Mouse (Mus musculus): ENCODE results near the gene Erc1. TPM values are rescaled to one million over a fixed set of nuclear protein-coding genes. Genes with fewer than 3 reads are reported as not detected.
A peak's percentile ranks its signal among the peaks of the same experiment; 100 is the strongest.

Gene Erc1
- polyA plus RNA-seq, 1 experiment from 2014 or later: 42.2 TPM

GRCm38 (mm10) chr6:119796291-119796690, 51.7 kb downstream of the Erc1 start:
- no peaks in the 10 kb centered on the region for H3K27me3 ChIP-seq
- 0 out of 2 replicates have a peak, but pooled peaks cover 2% of the 10 kb centered on the region for H3K36me3 ChIP-seq
- H3K4me1 ChIP-seq: no peaks in the 10 kb centered on the region
- ATAC-seq (replicated peaks): no peak
- no peak overlapping the region for H3K9ac ChIP-seq (replicated peaks)
- no peak overlapping the region for H3K4me3 ChIP-seq
- 89% methylated on average over 5 of the region's 5 CpGs for WGBS
- no peak overlapping the region for H3K27ac ChIP-seq (replicated peaks)
- H3K4me2 ChIP-seq (replicated peaks): no peak overlapping the region
- no peaks in the 10 kb centered on the region for H3K9me3 ChIP-seq

GRCm38 (mm10) chr6:119792562-119792961, 55.4 kb downstream of the Erc1 start:
- no peak overlapping the region for H3K4me2 ChIP-seq (replicated peaks)
- 43% methylated on average over 2 of the region's 2 CpGs for WGBS
- peak; percentile 73; the same call in 1 of the 2 replicates for ATAC-seq (replicated peaks)

GRCm38 (mm10) chr6:119782416-119782815, 65.6 kb downstream of the Erc1 start:
- no peak for ATAC-seq (replicated peaks)
- Histone ChIP-seq H3K9ac (replicated peaks) (no peak overlapping the region), H3K27me3 (no peaks in the 10 kb centered on the region), H3K27ac (replicated peaks) (no peak overlapping the region), H3K4me1 (no peaks in the 10 kb centered on the region), H3K9me3 (no peaks in the 10 kb centered on the region), H3K36me3 (peaks cover 7% of the 10 kb centered on the region; the same call in 1 of the 2 replicates), H3K4me3 (no peak overlapping the region), H3K4me2 (replicated peaks) (no peak overlapping the region)
- 96% methylated on average over 2 of the region's 2 CpGs for WGBS

More at GRCm38 (mm10) chr6:119792562-119792961, 55.4 kb downstream of the Erc1 start:
- Histone ChIP-seq H3K36me3 (0 out of 2 replicates have a peak, but pooled peaks cover 2% of the 10 kb centered on the region), H3K9ac (replicated peaks) (no peak overlapping the region), H3K4me1 (no peaks in the 10 kb centered on the region), H3K27ac (replicated peaks) (no peak overlapping the region), H3K4me3 (no peak overlapping the region), H3K27me3 (no peaks in the 10 kb centered on the region), H3K9me3 (no peaks in the 10 kb centered on the region)

- WGBS: 81% methylated on average over 3 of the region's 3 CpGs
Measured at GRCm38 (mm10) chr6:119781109-119781508, 66.9 kb downstream of the Erc1 start.

GRCm38 (mm10) chr6:119768778-119769177, 79.2 kb downstream of the Erc1 start:
- WGBS: 86% methylated on average over 1 of the region's 1 CpGs
- Histone ChIP-seq H3K4me3 (no peak overlapping the region), H3K27ac (replicated peaks) (no peak overlapping the region), H3K9me3 (no peaks in the 10 kb centered on the region), H3K4me1 (no peaks in the 10 kb centered on the region), H3K36me3 (peaks cover 3% of the 10 kb centered on the region; the same call in 1 of the 2 replicates), H3K27me3 (no peaks in the 10 kb centered on the region), H3K4me2 (replicated peaks) (no peak overlapping the region), H3K9ac (replicated peaks) (no peak overlapping the region)
- no peak for ATAC-seq (replicated peaks)

More at GRCm38 (mm10) chr6:119781109-119781508, 66.9 kb downstream of the Erc1 start:
- Histone ChIP-seq H3K27me3 (no peaks in the 10 kb centered on the region), H3K4me1 (no peaks in the 10 kb centered on the region), H3K27ac (replicated peaks) (no peak overlapping the region), H3K4me2 (replicated peaks) (no peak overlapping the region), H3K9ac (replicated peaks) (no peak overlapping the region), H3K36me3 (peaks cover 7% of the 10 kb centered on the region; the same call in 1 of the 2 replicates), H3K9me3 (no peaks in the 10 kb centered on the region), H3K4me3 (no peak overlapping the region)
- no peak for ATAC-seq (replicated peaks)

GRCm38 (mm10) chr6:119764355-119764754, 83.6 kb downstream of the Erc1 start:
- no peak overlapping the region for H3K4me3 ChIP-seq
- H3K9ac ChIP-seq (replicated peaks): no peak overlapping the region
- H3K4me2 ChIP-seq (replicated peaks): no peak overlapping the region
- WGBS: 83% methylated on average over 3 of the region's 3 CpGs
- H3K36me3 ChIP-seq: peaks cover 6% of the 10 kb centered on the region
- H3K4me1 ChIP-seq: no peaks in the 10 kb centered on the region
- H3K27me3 ChIP-seq: no peaks in the 10 kb centered on the region
- H3K27ac ChIP-seq (replicated peaks): no peak overlapping the region
- no peaks in the 10 kb centered on the region for H3K9me3 ChIP-seq
- no peak for ATAC-seq (replicated peaks)

GRCm38 (mm10) chr6:119759866-119760265, 88.1 kb downstream of the Erc1 start:
- Histone ChIP-seq H3K36me3 (peaks cover 6% of the 10 kb centered on the region), H3K9ac (replicated peaks) (no peak overlapping the region), H3K4me2 (replicated peaks) (no peak overlapping the region), H3K27ac (replicated peaks) (no peak overlapping the region), H3K9me3 (no peaks in the 10 kb centered on the region), H3K27me3 (no peaks in the 10 kb centered on the region), H3K4me1 (no peaks in the 10 kb centered on the region), H3K4me3 (no peak overlapping the region)
- ATAC-seq (replicated peaks): no peak
- 83% methylated on average over 3 of the region's 3 CpGs for WGBS

- Histone ChIP-seq H3K4me1 (no peaks in the 10 kb centered on the region), H3K36me3 (peaks cover 6% of the 10 kb centered on the region), H3K4me3 (no peak overlapping the region), H3K9ac (replicated peaks) (no peak overlapping the region), H3K27ac (replicated peaks) (no peak overlapping the region), H3K27me3 (no peaks in the 10 kb centered on the region), H3K4me2 (replicated peaks) (no peak overlapping the region), H3K9me3 (no peaks in the 10 kb centered on the region)
- ATAC-seq (replicated peaks): no peak
- 87% methylated on average over 2 of the region's 2 CpGs for WGBS
Measured at GRCm38 (mm10) chr6:119758490-119758889, 89.5 kb downstream of the Erc1 start.

GRCm38 (mm10) chr6:119757796-119758195, 90.2 kb downstream of the Erc1 start:
- no peak for ATAC-seq (replicated peaks)
- WGBS: 60% methylated on average over 5 of the region's 5 CpGs
- Histone ChIP-seq H3K9ac (replicated peaks) (no peak overlapping the region), H3K27ac (replicated peaks) (no peak overlapping the region), H3K36me3 (peaks cover 6% of the 10 kb centered on the region), H3K4me1 (no peaks in the 10 kb centered on the region), H3K27me3 (no peaks in the 10 kb centered on the region), H3K4me2 (replicated peaks) (no peak overlapping the region), H3K4me3 (no peak overlapping the region), H3K9me3 (no peaks in the 10 kb centered on the region)

- no peak overlapping the region for H3K4me2 ChIP-seq (replicated peaks)
- no peak overlapping the region for H3K27ac ChIP-seq (replicated peaks)
- no peaks in the 10 kb centered on the region for H3K4me1 ChIP-seq
- H3K27me3 ChIP-seq: no peaks in the 10 kb centered on the region
- peaks cover 8% of the 10 kb centered on the region for H3K36me3 ChIP-seq
- H3K4me3 ChIP-seq: no peak overlapping the region
- H3K9me3 ChIP-seq: no peaks in the 10 kb centered on the region
- ATAC-seq (replicated peaks): no peak
- H3K9ac ChIP-seq (replicated peaks): no peak overlapping the region
- 81% methylated on average over 3 of the region's 3 CpGs for WGBS
Measured at GRCm38 (mm10) chr6:119755866-119756265, 92.1 kb downstream of the Erc1 start.

- H3K27ac ChIP-seq (replicated peaks): no peak overlapping the region
- no peak for ATAC-seq (replicated peaks)
- H3K4me1 ChIP-seq: no peaks in the 10 kb centered on the region
- H3K36me3 ChIP-seq: peaks cover 20% of the 10 kb centered on the region
- no peak overlapping the region for H3K4me2 ChIP-seq (replicated peaks)
- no peaks in the 10 kb centered on the region for H3K9me3 ChIP-seq
- H3K9ac ChIP-seq (replicated peaks): no peak overlapping the region
- no peak overlapping the region for H3K4me3 ChIP-seq
- no peaks in the 10 kb centered on the region for H3K27me3 ChIP-seq
- WGBS: 80% methylated on average over 7 of the region's 7 CpGs
Measured at GRCm38 (mm10) chr6:119749093-119749635, 98.8 kb downstream of the Erc1 start.

- no peaks in the 10 kb centered on the region for H3K9me3 ChIP-seq
- no peak overlapping the region for H3K4me2 ChIP-seq (replicated peaks)
- H3K4me1 ChIP-seq: no peaks in the 10 kb centered on the region
- H3K27me3 ChIP-seq: no peaks in the 10 kb centered on the region
- ATAC-seq (replicated peaks): no peak
- H3K36me3 ChIP-seq: peaks cover 13% of the 10 kb centered on the region
- WGBS: 83% methylated on average over 2 of the region's 2 CpGs
- no peak overlapping the region for H3K4me3 ChIP-seq
- H3K27ac ChIP-seq (replicated peaks): no peak overlapping the region
- H3K9ac ChIP-seq (replicated peaks): no peak overlapping the region
Measured at GRCm38 (mm10) chr6:119741861-119742260, 106.1 kb downstream of the Erc1 start.

GRCm38 (mm10) chr6:119740541-119740940, 107.4 kb downstream of the Erc1 start:
- no peaks in the 10 kb centered on the region for H3K27me3 ChIP-seq
- ATAC-seq (replicated peaks): no peak
- H3K4me2 ChIP-seq (replicated peaks): no peak overlapping the region
- H3K36me3 ChIP-seq: peaks cover 13% of the 10 kb centered on the region
- no peaks in the 10 kb centered on the region for H3K9me3 ChIP-seq
- WGBS: 89% methylated on average over 3 of the region's 3 CpGs
- no peaks in the 10 kb centered on the region for H3K4me1 ChIP-seq
- no peak overlapping the region for H3K4me3 ChIP-seq
- H3K9ac ChIP-seq (replicated peaks): no peak overlapping the region
- no peak overlapping the region for H3K27ac ChIP-seq (replicated peaks)
